Mouse (Mus musculus) liver, postnatal 0 days (tissue): ENCODE measurements at regions not wholly inside any gene's neighbourhood (a gene's known extent, or its start where the extent isn't known, plus 50 kb on each side); places are given as distances from the start of the nearest gene placed in this dataset.

Experiments
- ATAC-seq: fragments of 200-750 bp; cut with Nextera tagmentation; 2 replicates; pipeline ENCODE4 v1.8.0; 2017; ENCODE audit warnings: mild to moderate bottlenecking, moderate library complexity
- DNase-seq: peaks from one replicate; pipeline ENCODE4 v3.0.0-alpha.2; 2016
- H3K27ac ChIP-seq: fragments of 300-500 bp; sonication (generic); 2 replicates; pipeline ENCODE4 v1.5.1; 2014; ENCODE audit warnings: antibody characterized with exemption, moderate library complexity, mild to moderate bottlenecking, low read depth
- H3K27me3 ChIP-seq: fragments of 300-500 bp; sonication (generic); 2 replicates; pipeline ENCODE4 v1.6.1; 2014; ENCODE audit warnings: low read length, control low read depth, mixed read lengths; ENCODE audit not compliant: insufficient read depth
- H3K36me3 ChIP-seq: fragments of 300-500 bp; sonication (generic); replicated peaks from 2 replicates; pipeline ENCODE4 v1.6.1; 2014; ENCODE audit warnings: mild to moderate bottlenecking, control low read depth, low read length, moderate library complexity, mixed read lengths; ENCODE audit not compliant: insufficient read depth
- H3K4me1 ChIP-seq: fragments of 300-500 bp; sonication (generic); 2 replicates; pipeline ENCODE4 v1.6.1; 2014; ENCODE audit warnings: antibody characterized with exemption, mild to moderate bottlenecking, control low read depth; ENCODE audit not compliant: insufficient read depth
- H3K4me2 ChIP-seq: fragments of 300-500 bp; sonication (generic); 2 replicates; pipeline ENCODE4 v1.6.1; 2014; ENCODE audit warnings: low read depth, mild to moderate bottlenecking, low read length, moderate library complexity, mixed read lengths
- H3K4me3 ChIP-seq: fragments of 300-500 bp; sonication (generic); 2 replicates; pipeline ENCODE4 v1.5.1; 2014; ENCODE audit warnings: low read depth, low read length
- H3K9ac ChIP-seq: fragments of 300-500 bp; sonication (generic); replicated peaks from 2 replicates; pipeline ENCODE4 v1.6.1; 2014; ENCODE audit warnings: mild to moderate bottlenecking, moderate library complexity
- H3K9me3 ChIP-seq: fragments of 300-500 bp; sonication (generic); 2 replicates; pipeline ENCODE4 v1.6.1; 2016; ENCODE audit warnings: mild to moderate bottlenecking, control low read depth, low read length, mixed read lengths
- CTCF ChIP-seq: sonication (generic); IDR thresholded peaks from 2 replicates; pipeline ENCODE4 v1.5.1; 2016; ENCODE audit warnings: antibody characterized with exemption, low read depth
- EP300 ChIP-seq: IDR thresholded peaks from 2 replicates; pipeline ENCODE4 v1.6.1; 2016; ENCODE audit warnings: antibody characterized with exemption, low read depth, mild to moderate bottlenecking
- WGBS: fragments of 180-500 bp; shearing (Covaris S2); extraction: QIAGEN DNeasy Blood & Tissue Kit; methylation state at CpG from one replicate; pipeline ENCODE4 v1.1.7; 2014; ENCODE audit not compliant: insufficient replicate concordance; 5-methylcytosine and 5-hydroxymethylcytosine counted together

DNA sequence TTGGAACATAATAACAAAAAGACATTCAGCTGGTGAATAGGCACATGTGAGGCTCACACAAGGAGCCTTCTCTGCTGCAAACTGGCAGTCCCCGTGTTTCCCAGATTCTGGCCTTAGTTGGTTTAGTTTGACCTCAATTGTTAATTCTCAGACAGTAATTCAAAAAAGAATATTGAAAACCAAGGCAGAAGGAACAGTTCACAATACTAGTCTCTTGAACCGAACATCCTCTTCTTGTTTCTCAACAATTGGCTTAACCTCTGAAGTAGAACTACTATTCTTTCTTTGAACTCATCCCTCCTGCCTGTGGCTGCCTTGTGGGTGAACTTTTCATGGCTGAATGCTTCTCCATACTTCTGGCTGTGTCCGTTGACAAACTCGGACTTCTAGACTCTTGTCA is 110.4 kb upstream of the Neil3 start:
- Histone ChIP-seq H3K9me3 (no peaks in the 10 kb centered on the region), H3K27me3 (no peaks in the 10 kb centered on the region), H3K4me2 (no peak overlapping the region), H3K9ac (no peak overlapping the region), H3K4me1 (no peaks in the 10 kb centered on the region), H3K4me3 (no peak overlapping the region), H3K27ac (no peak overlapping the region), H3K36me3 (no peaks in the 10 kb centered on the region)
- WGBS, result 72% methylated on average over 4 of the region's 4 CpGs
- DNase-seq (no peak), ATAC-seq (no peak)
- TF ChIP-seq EP300 (no peak), CTCF (no peak)

DNA sequence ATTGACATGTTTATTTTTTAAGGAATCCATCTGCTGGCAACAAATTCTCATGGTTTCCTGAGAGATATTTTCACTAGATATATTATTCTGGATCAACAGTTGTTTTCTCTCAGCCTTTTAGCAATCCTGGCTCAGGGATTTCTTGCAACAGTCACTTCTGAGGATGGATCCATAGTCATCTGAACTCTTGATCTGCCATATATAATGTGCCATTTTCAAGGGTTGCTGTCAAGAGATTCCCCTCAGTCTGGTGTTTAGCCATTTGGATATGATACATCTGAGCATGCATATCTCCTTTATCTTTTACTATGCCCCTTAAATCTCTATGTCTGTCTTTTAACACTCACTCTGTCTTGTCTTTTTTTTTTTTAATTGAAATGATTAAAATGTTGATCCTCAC is 130.3 kb upstream of the Neil3 start:
- ATAC-seq (no peak), DNase-seq (no peak)
- Histone ChIP-seq H3K4me1 (no peaks in the 10 kb centered on the region), H3K27me3 (no peaks in the 10 kb centered on the region), H3K9ac (no peak overlapping the region), H3K27ac (no peak overlapping the region), H3K4me3 (no peak overlapping the region), H3K4me2 (no peak overlapping the region), H3K9me3 (no peaks in the 10 kb centered on the region), H3K36me3 (no peaks in the 10 kb centered on the region)
- TF ChIP-seq CTCF, result no peak
- no peak for TF ChIP-seq EP300

DNA sequence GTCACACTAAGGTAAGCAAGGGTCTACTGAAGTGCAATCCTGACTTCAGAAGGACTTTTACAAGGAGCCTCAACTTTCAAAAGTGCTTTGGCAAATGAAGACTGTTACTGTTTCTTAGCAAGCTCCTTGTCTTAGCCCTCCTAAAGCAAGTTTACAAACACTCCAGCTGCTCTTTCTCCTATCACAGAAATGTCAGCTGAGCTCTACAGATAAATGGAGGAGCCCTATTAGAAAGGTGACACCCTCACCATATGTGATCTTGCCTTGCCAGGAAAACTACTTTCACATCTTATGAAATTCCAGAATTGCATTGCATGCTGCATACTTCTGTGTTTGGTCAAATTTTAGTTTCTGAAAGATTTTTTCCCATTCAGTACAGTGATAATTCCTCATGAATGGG is 136.6 kb upstream of the Neil3 start:
- H3K27me3 ChIP-seq, result no peaks in the 10 kb centered on the region
- H3K9me3 ChIP-seq, result no peaks in the 10 kb centered on the region
- no peak overlapping the region for H3K4me3 ChIP-seq
- H3K4me1 ChIP-seq, result no peaks in the 10 kb centered on the region
- DNase-seq, result no peak
- ATAC-seq, result no peak
- no peak overlapping the region for H3K4me2 ChIP-seq
- H3K36me3 ChIP-seq, result no peaks in the 10 kb centered on the region
- H3K9ac ChIP-seq, result no peak overlapping the region
- H3K27ac ChIP-seq, result no peak overlapping the region
- TF ChIP-seq CTCF (no peak), EP300 (no peak)

DNA sequence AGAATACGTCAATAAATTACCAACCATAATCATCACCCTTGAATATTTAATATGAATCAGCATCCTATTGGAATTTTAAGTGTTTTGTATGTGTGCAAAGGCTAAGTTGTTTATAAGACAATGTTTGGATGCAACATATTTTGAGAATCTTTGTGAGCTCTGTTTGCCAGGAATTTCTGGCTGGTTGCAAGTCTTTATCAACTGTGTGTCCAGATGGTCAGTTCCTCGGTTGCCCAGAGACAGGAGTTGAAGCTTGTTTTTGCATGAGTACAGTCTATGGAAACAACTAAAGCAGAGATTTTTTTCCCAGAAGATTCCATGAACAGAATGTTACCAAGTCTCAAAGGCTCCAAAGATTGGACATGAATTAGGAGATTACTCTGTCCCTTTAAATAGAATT is 142.0 kb upstream of the Neil3 start:
- WGBS, result 70% methylated on average over 2 of the region's 2 CpGs
- H3K36me3 ChIP-seq, result no peaks in the 10 kb centered on the region

DNA sequence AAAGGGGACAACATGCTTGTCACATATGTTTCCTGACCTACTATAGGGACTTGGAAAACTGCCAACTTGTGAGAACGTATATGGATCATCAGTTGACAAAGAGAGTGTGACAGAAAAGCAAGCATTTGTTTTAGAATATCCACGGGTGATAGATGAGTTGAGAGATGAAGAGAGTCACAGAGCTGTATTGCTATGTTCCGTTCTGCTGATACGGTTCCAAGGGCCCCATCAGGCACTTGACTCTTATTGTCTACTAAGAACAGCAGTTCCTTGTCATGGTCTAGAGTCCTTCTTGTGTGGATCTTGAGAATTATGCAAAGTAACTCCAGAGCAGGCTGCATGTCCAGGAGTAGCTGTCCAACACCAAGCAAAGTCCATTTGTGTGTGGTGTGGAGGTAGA is 143.0 kb upstream of the Neil3 start:
- Histone ChIP-seq H3K4me1 (no peaks in the 10 kb centered on the region), H3K27me3 (no peaks in the 10 kb centered on the region), H3K4me3 (no peak overlapping the region), H3K9ac (no peak overlapping the region), H3K36me3 (no peaks in the 10 kb centered on the region), H3K9me3 (no peaks in the 10 kb centered on the region), H3K27ac (no peak overlapping the region), H3K4me2 (no peak overlapping the region)
- ATAC-seq (no peak), DNase-seq (no peak)
- no peak for TF ChIP-seq CTCF
- TF ChIP-seq EP300, result no peak
- 68% methylated on average over 4 of the region's 4 CpGs for WGBS

More for the DNA sequence above, 142.0 kb upstream of the Neil3 start:
- Histone ChIP-seq H3K27ac (no peak overlapping the region), H3K4me1 (no peaks in the 10 kb centered on the region), H3K9me3 (no peaks in the 10 kb centered on the region), H3K4me2 (no peak overlapping the region), H3K9ac (no peak overlapping the region), H3K27me3 (no peaks in the 10 kb centered on the region), H3K4me3 (no peak overlapping the region)
- DNase-seq (no peak), ATAC-seq (no peak)
- no peak for TF ChIP-seq EP300
- TF ChIP-seq CTCF, result no peak

DNA sequence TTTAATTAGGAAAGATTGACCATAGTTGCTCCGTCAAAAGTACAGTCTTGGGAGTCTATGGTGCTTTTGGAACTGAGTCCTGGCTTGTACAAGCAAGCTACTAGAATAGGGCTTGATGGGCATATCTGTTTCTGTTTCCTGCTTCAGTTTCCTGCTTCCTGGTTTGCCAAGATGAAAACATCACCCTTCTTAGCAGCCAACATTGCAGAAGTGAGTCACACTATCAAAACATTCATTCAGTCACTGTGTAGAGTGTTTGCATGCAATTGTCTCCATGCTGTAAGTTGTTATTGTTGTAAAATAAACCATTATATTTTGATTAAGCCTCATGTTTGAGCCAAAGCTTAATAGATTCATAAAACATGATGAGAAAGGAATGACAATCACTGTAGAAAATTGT is 149.3 kb upstream of the Neil3 start:
- no peak overlapping the region for H3K9ac ChIP-seq
- DNase-seq (no peak), ATAC-seq (no peak)
- H3K9me3 ChIP-seq, result no peaks in the 10 kb centered on the region
- no peaks in the 10 kb centered on the region for H3K27me3 ChIP-seq
- H3K4me1 ChIP-seq, result no peaks in the 10 kb centered on the region
- 58% methylated on average over 1 of the region's 1 CpGs for WGBS
- no peak overlapping the region for H3K4me2 ChIP-seq
- no peaks in the 10 kb centered on the region for H3K36me3 ChIP-seq
- no peak overlapping the region for H3K4me3 ChIP-seq
- no peak for TF ChIP-seq CTCF
- no peak for TF ChIP-seq EP300
- H3K27ac ChIP-seq, result no peak overlapping the region

DNA sequence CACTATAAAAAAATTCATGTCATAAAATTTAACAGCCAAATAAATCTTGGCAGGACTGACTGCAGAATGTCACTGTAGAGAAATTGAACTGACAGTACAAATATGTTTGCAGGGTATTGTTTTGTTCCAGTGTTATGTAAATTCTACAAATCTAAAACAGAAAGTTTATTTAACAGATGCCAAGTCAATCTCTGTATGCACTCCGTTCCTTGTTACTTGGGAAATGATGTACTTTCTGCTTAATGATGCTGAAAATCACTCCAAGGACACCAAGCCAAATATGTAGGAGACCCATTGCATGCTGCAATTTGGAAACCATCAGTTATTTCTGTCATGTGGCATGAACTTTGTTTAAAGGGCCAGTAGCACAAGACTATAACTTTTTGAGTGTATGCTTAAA is 182.3 kb upstream of the Neil3 start:
- no peak overlapping the region for H3K4me2 ChIP-seq
- no peak for DNase-seq
- H3K9me3 ChIP-seq, result no peaks in the 10 kb centered on the region
- no peaks in the 10 kb centered on the region for H3K36me3 ChIP-seq
- H3K27me3 ChIP-seq, result no peaks in the 10 kb centered on the region
- 73% methylated on average over 1 of the region's 1 CpGs for WGBS
- no peak overlapping the region for H3K9ac ChIP-seq
- no peak overlapping the region for H3K4me3 ChIP-seq
- no peak overlapping the region for H3K27ac ChIP-seq
- no peaks in the 10 kb centered on the region for H3K4me1 ChIP-seq
- ATAC-seq, result no peak
- TF ChIP-seq CTCF (no peak), EP300 (no peak)
